Mouse (Mus musculus): Measurements from ENCODE around the gene Ip6k2. TPM values are rescaled to one million over a fixed set of nuclear protein-coding genes. Genes with fewer than 3 reads are reported as not detected.

The Ip6k2 gene
- total and polyA plus RNA-seq, 3 experiments = 23.6 to 28.4 (median 27.2) TPM

GRCm38 (mm10) chr9:108753976-108754375 is 29.6 kb upstream of the Ip6k2 start:
- dilution Hi-C loops (cut with MboI; ENCODE audit: extremely low pct_ligation_motif_present, extremely low pct_unique_long_range_greater_than_20kb, low sequenced_read_pairs) = no loop called here
- Histone ChIP-seq H3K4me3 (replicated peaks in 1 of 3; ENCODE audit: low read depth in 2 of 3, low read length in 2 of 3, poor library complexity in 1 of 3) (no peak overlapping the region), H3K27ac (ENCODE audit: insufficient read depth, low read depth) (no peak overlapping the region), H3K79me2 (replicated peaks; ENCODE audit: control insufficient read depth, extremely low read depth, insufficient read depth, poor library complexity, severe bottlenecking) (no peaks in the 10 kb centered on the region), H3K27me3 (replicated peaks) (peaks cover 2% of the 10 kb centered on the region), H3K9ac (ENCODE audit: insufficient read depth, low read depth) (no peak overlapping the region), H3K4me2 (ENCODE audit: insufficient read depth, low read depth, poor library complexity, severe bottlenecking) (no peak overlapping the region), H3K9me3 (replicated peaks; ENCODE audit: low read length) (no peaks in the 10 kb centered on the region), H3K36me3 (replicated peaks in 1 of 2; ENCODE audit: control insufficient read depth in 1 of 2, insufficient read depth in 1 of 2, low read length in 1 of 2) (peaks cover 2 to 13% of the 10 kb centered on the region in 2 experiments), H3K4me1 (ENCODE audit: control insufficient read depth in 1 of 2, insufficient read depth in 2 of 2) (no peaks in the 10 kb centered on the region)
- DNase-seq (ENCODE audit: extremely low read depth) = no peak
- in situ Hi-C loops (cut with MboI; ENCODE audit: low pct_ligation_motif_present, low pct_unique_long_range_greater_than_20kb, low sequenced_read_pairs) = loop anchor here (10.0 kb wide), 1 partner anchor 51 kb away; the partner anchor contains the start of gene Nckipsd
- no peak for TF ChIP-seq MAZ (IDR thresholded peaks at IDR 0.05; ENCODE audit: low read depth, low read length)
- no peak for TF ChIP-seq NELFE (IDR thresholded peaks at IDR 0.05; ENCODE audit: low read depth, low read length)
- no peak for TF ChIP-seq ELF1 (IDR thresholded peaks at IDR 0.05; ENCODE audit: low read depth, low read length)
- no peak for TF ChIP-seq KAT2A (IDR thresholded peaks at IDR 0.05; ENCODE audit: insufficient replicate concordance, low read length)
- no peak for TF ChIP-seq POLR2AphosphoS2 (IDR thresholded peaks at IDR 0.05; ENCODE audit: low read depth, low read length)
- no peak for TF ChIP-seq PAX5 (IDR thresholded peaks at IDR 0.05; ENCODE audit: low read length)
- TF ChIP-seq MYC (IDR thresholded peaks at IDR 0.05; ENCODE audit: low read depth, low read length) = no peak
- no peak for TF ChIP-seq TBP (conservative IDR thresholded peaks at IDR 0.05; ENCODE audit: low read depth, low read length)
- TF ChIP-seq JUN (IDR thresholded peaks at IDR 0.05; ENCODE audit: insufficient read depth, low read depth, low read length) = no peak
- no peak for TF ChIP-seq GABPA (IDR thresholded peaks at IDR 0.05; ENCODE audit: insufficient replicate concordance, low read depth, low read length)
- no peak for TF ChIP-seq RCOR1 (conservative IDR thresholded peaks at IDR 0.05; ENCODE audit: low read depth, low read length)
- TF ChIP-seq CTCF (conservative IDR thresholded peaks at IDR 0.05 in 1 of 2, IDR thresholded peaks at IDR 0.05 in 1 of 2; ENCODE audit: low read depth in 2 of 2, low read length in 2 of 2) = no peak
- no peak for TF ChIP-seq HCFC1 (IDR thresholded peaks at IDR 0.05; ENCODE audit: low read depth, low read length)

GRCm38 (mm10) chr9:108754423-108754822 is 29.2 kb upstream of the Ip6k2 start:
- no peak overlapping the region for H3K9ac ChIP-seq (ENCODE audit: insufficient read depth, low read depth)
- H3K4me3 ChIP-seq (replicated peaks in 1 of 3; ENCODE audit: low read depth in 2 of 3, low read length in 2 of 3, poor library complexity in 1 of 3) = no peak overlapping the region
- TF ChIP-seq HCFC1 (IDR thresholded peaks at IDR 0.05; ENCODE audit: low read depth, low read length) = no peak
- TF ChIP-seq UBTF (IDR thresholded peaks at IDR 0.05; ENCODE audit: low read depth, low read length) = no peak
- TF ChIP-seq MAFK (IDR thresholded peaks at IDR 0.05; ENCODE audit: insufficient replicate concordance, low read length) = no peak
- TF ChIP-seq ZNF384 (IDR thresholded peaks at IDR 0.05; ENCODE audit: low read depth, low read length) = no peak
- TF ChIP-seq USF1 (IDR thresholded peaks at IDR 0.05; ENCODE audit: low read depth, low read length) = no peak
- no peak for TF ChIP-seq SIN3A (IDR thresholded peaks at IDR 0.05; ENCODE audit: low read length)
- TF ChIP-seq ETS1 (conservative IDR thresholded peaks at IDR 0.05; ENCODE audit: low read depth, low read length) = no peak
- TF ChIP-seq MYC (IDR thresholded peaks at IDR 0.05; ENCODE audit: low read depth, low read length) = no peak
- TF ChIP-seq ZC3H11A (IDR thresholded peaks at IDR 0.05; ENCODE audit: low read depth, low read length) = no peak
- no peak for TF ChIP-seq TBP (conservative IDR thresholded peaks at IDR 0.05; ENCODE audit: low read depth, low read length)
- no peak for TF ChIP-seq E2F4 (IDR thresholded peaks at IDR 0.05; ENCODE audit: insufficient replicate concordance, low read depth, low read length)
- no peak for TF ChIP-seq EP300 (IDR thresholded peaks at IDR 0.05; ENCODE audit: low read length)
- no peak for TF ChIP-seq PAX5 (IDR thresholded peaks at IDR 0.05; ENCODE audit: low read length)
- TF ChIP-seq MAX (IDR thresholded peaks at IDR 0.05; ENCODE audit: low read length) = no peak
- DNase-seq (ENCODE audit: extremely low read depth) = no peak
- H3K4me2 ChIP-seq (ENCODE audit: insufficient read depth, low read depth, poor library complexity, severe bottlenecking) = no peak overlapping the region
- H3K9me3 ChIP-seq (replicated peaks; ENCODE audit: low read length) = no peaks in the 10 kb centered on the region
- peaks cover 2% of the 10 kb centered on the region for H3K27me3 ChIP-seq (replicated peaks)
- peaks cover 0 to 10% of the 10 kb centered on the region in 2 experiments for H3K36me3 ChIP-seq (replicated peaks in 1 of 2; ENCODE audit: control insufficient read depth in 1 of 2, insufficient read depth in 1 of 2, low read length in 1 of 2)
- H3K4me1 ChIP-seq (ENCODE audit: control insufficient read depth in 1 of 2, insufficient read depth in 2 of 2) = no peaks in the 10 kb centered on the region
- no peak overlapping the region for H3K27ac ChIP-seq (ENCODE audit: insufficient read depth, low read depth)
- in situ Hi-C loops (cut with MboI; ENCODE audit: low pct_ligation_motif_present, low pct_unique_long_range_greater_than_20kb, low sequenced_read_pairs) (loop anchor here (10.0 kb wide), 1 partner anchor 50 kb away; the partner anchor contains the start of gene Nckipsd), dilution Hi-C loops (cut with MboI; ENCODE audit: extremely low pct_ligation_motif_present, extremely low pct_unique_long_range_greater_than_20kb, low sequenced_read_pairs) (no loop called here)
- no peaks in the 10 kb centered on the region for H3K79me2 ChIP-seq (replicated peaks; ENCODE audit: control insufficient read depth, extremely low read depth, insufficient read depth, poor library complexity, severe bottlenecking)
